Mouse (Mus musculus) midbrain, embryonic 14.5 days (tissue): ENCODE results near the gene Arhgap32. TPM values are rescaled to one million over a fixed set of nuclear protein-coding genes. Genes with fewer than 3 reads are reported as not detected.

Source experiments
- ATAC-seq: fragments of 200-750 bp; cut with Nextera tagmentation; 2 replicates; pipeline ENCODE4 v1.8.0; 2017; ENCODE audit warnings: moderate number of reproducible peaks, moderate library complexity; ENCODE audit not compliant: low FRiP score, low TSS enrichment
- DNase-seq: peaks from one replicate; pipeline ENCODE4 v3.0.0-alpha.2; 2015
- H3K27ac ChIP-seq: fragments of 300-500 bp; sonication (generic); replicated peaks from 2 replicates; pipeline ENCODE4 v1.5.1; 2014; ENCODE audit warnings: mild to moderate bottlenecking, low read depth, low read length, moderate library complexity
- H3K27me3 ChIP-seq: fragments of 300-500 bp; sonication (generic); 2 replicates; pipeline ENCODE4 v1.6.1; 2014; ENCODE audit warnings: low read length, control low read depth, mixed read lengths; ENCODE audit not compliant: control insufficient read depth, insufficient read depth
- H3K36me3 ChIP-seq: fragments of 300-500 bp; sonication (generic); 2 replicates; pipeline ENCODE4 v1.6.1; 2014; ENCODE audit warnings: low read length, control low read depth; ENCODE audit not compliant: control insufficient read depth, insufficient read depth
- H3K4me1 ChIP-seq: fragments of 300-500 bp; sonication (generic); 2 replicates; pipeline ENCODE4 v1.6.1; 2014; ENCODE audit warnings: mild to moderate bottlenecking, antibody characterized with exemption, low read length, control low read depth; ENCODE audit not compliant: control insufficient read depth, insufficient read depth
- H3K4me2 ChIP-seq: fragments of 300-500 bp; sonication (generic); 2 replicates; pipeline ENCODE4 v1.6.1; 2014; ENCODE audit warnings: mild to moderate bottlenecking, low read length, moderate library complexity
- H3K4me3 ChIP-seq: fragments of 300-500 bp; sonication (generic); replicated peaks from 2 replicates; pipeline ENCODE4 v1.5.1; 2014; ENCODE audit warnings: low read depth, low read length
- H3K9ac ChIP-seq: fragments of 300-500 bp; sonication (generic); replicated peaks from 2 replicates; pipeline ENCODE4 v1.6.1; 2014; ENCODE audit warnings: mild to moderate bottlenecking, low read length, moderate library complexity
- H3K9me3 ChIP-seq: fragments of 300-500 bp; sonication (generic); 2 replicates; pipeline ENCODE4 v1.6.1; 2016; ENCODE audit warnings: low read length, control low read depth, mixed read lengths; ENCODE audit not compliant: control insufficient read depth
- WGBS: fragments of 180-500 bp; shearing (Covaris S2); extraction: QIAGEN DNeasy Blood & Tissue Kit; methylation state at CpG from one replicate; pipeline ENCODE4 v1.1.7; 2014; 5-methylcytosine and 5-hydroxymethylcytosine counted together
- polyA plus RNA-seq: library from polyadenylated mRNA; unstranded; fragments of >200 nt; fragmentation: Nextera tagmentation; extraction: Ambion mirVana; gene quantifications from 2 replicates; pipeline ENCODE4 v1.2.1, GENCODE M21; 2014

Gene Arhgap32
- polyA plus RNA-seq, 1 experiment from 2014 or later, result 18.0 TPM

DNA sequence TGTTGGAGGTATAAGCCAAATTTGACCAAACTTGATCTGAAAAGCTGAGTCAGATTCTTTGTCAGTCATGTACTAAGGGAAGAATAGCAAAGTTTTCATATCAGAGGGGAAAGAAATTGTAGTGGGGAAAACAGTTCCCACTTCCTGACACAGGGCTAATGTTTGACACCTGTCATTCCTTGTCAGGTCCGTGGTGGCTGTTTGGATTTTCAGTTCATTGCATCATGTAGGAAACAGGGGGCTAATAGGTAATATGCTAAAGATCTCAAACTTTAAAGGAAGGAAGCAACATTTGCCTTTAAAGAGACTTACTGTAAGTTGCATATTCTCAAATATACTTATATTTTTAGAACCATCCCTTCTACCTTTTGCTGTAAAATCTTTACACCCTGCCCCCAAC, 109.6 kb downstream of the Arhgap32 start:
- H3K4me3 ChIP-seq, result no peak overlapping the region
- H3K4me2 ChIP-seq, result no peak overlapping the region
- no peak overlapping the region for H3K9ac ChIP-seq
- H3K36me3 ChIP-seq, result no peaks in the 10 kb centered on the region
- 80% methylated on average over 1 of the region's 1 CpGs for WGBS
- H3K27me3 ChIP-seq, result no peaks in the 10 kb centered on the region
- no peak overlapping the region for H3K27ac ChIP-seq
- no peak for DNase-seq
- H3K9me3 ChIP-seq, result no peaks in the 10 kb centered on the region
- ATAC-seq, result no peak
- no peaks in the 10 kb centered on the region for H3K4me1 ChIP-seq

DNA sequence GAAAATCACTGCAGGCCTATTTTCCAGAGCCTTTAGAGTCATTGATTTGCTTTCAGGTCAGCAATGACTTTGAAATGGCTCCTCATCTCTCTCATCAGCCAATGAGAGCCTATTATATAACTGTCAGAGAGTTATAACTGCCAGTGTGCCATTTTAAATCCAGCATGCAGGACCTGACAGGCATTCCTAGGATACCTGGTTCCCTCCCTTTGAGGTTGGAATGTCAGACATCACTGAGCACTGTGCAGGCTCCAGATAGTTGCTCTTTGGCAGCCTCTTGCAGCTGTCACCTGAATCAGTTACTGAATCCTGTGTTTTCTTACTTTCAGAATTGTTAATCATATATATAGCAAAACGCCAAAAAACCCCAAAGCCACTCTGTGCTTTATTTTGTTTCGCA, 111.1 kb downstream of the Arhgap32 start:
- Histone ChIP-seq H3K4me1 (no peaks in the 10 kb centered on the region), H3K27ac (no peak overlapping the region), H3K4me2 (no peak overlapping the region), H3K9me3 (no peaks in the 10 kb centered on the region), H3K27me3 (no peaks in the 10 kb centered on the region), H3K9ac (no peak overlapping the region), H3K36me3 (no peaks in the 10 kb centered on the region), H3K4me3 (no peak overlapping the region)
- DNase-seq (no peak), ATAC-seq (no peak)
- WGBS, result 77% methylated on average over 2 of the region's 2 CpGs

DNA sequence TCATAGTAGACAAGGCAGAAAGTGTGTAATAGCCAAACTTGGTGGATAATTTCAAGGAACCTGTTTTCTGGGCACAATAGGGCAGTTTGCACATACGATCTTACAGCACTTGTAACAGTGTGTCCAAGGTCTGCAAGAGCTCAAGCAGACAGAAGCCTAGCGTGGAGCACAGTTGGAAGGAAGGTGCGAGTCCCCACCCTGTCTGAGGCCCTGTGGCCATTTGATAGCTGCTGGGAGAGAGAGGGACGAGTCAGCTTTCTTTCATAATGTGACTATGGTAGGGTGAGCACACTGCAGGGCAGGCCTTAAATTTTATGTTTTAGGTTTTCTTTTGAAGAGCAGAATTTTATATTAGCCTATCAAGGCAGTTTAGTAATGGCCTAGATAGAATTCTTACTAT, 117.7 kb downstream of the Arhgap32 start:
- whole genome bisulfite sequencing, result 86% methylated on average over 4 of the region's 4 CpGs
- Histone ChIP-seq H3K9ac (no peak overlapping the region), H3K9me3 (no peaks in the 10 kb centered on the region), H3K4me2 (no peak overlapping the region), H3K27ac (no peak overlapping the region), H3K4me3 (no peak overlapping the region), H3K4me1 (no peaks in the 10 kb centered on the region), H3K36me3 (no peaks in the 10 kb centered on the region), H3K27me3 (no peaks in the 10 kb centered on the region)
- DNase-seq (no peak), ATAC-seq (no peak)

DNA sequence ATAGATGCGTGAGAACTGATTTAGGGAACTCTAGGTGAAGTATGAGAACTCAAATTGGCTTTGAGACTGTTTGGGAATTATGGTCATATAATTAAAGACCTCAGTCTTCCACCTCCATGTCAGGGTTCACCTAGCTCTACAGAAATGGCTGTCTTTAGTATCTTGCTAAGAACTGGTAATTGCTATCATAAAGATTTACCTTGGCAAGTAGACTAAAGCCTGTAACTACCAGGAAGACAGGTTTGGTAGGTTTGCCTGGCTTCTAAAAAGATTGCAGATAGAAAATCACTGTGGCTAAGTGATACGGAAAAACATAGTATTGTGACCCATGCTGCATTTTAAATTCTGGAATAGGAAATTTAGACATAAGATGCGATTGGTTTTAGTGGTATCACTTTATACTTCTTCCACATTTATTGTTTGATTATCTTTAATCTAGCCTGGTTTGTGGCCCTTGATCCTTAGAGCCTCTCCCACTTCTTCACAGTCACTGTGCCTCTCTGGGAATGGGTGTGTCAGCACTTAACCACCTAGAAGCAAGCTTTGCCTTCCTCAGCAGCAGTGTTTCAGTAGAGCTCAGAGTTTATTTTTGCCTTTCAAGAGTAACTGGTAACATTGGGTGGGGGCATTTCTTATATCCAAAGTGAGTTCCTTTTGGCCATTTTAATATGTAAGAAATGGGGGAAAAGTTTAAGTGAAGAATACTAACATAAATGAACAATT, 119.0 kb downstream of the Arhgap32 start:
- ATAC-seq (no peak), DNase-seq (no peak)
- 96% methylated on average over 3 of the region's 3 CpGs for WGBS
- Histone ChIP-seq H3K4me2 (no peak overlapping the region), H3K9me3 (no peaks in the 10 kb centered on the region), H3K4me1 (no peaks in the 10 kb centered on the region), H3K27ac (no peak overlapping the region), H3K4me3 (no peak overlapping the region), H3K9ac (no peak overlapping the region), H3K27me3 (no peaks in the 10 kb centered on the region), H3K36me3 (peaks cover 5% of the 10 kb centered on the region; the same call in 1 of the 2 replicates)

DNA sequence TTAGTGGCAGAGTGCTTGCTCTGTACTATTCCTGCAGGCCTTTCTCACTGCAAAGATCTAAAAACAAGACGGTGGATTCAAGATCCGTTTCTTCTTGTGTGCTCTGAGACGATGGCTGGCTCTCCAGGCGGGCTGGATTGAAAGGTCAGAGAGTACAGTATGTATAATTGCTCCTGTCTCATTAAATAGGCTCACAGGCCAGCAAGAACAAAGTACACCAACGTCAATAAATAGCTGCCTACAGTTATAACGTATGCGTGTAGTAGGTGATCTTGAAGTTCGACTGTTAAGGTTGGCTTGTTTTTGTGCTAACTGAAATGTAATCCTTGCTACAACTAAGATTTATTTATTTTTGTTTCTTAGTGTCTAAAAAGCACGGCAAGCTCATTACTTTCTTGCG, 123.0 kb downstream of the Arhgap32 start:
- H3K27ac ChIP-seq, result no peak overlapping the region
- no peak overlapping the region for H3K4me3 ChIP-seq
- no peak for DNase-seq
- peaks cover 5% of the 10 kb centered on the region; the same call in 1 of the 2 replicates for H3K36me3 ChIP-seq
- H3K9me3 ChIP-seq, result no peaks in the 10 kb centered on the region
- H3K9ac ChIP-seq, result no peak overlapping the region
- no peaks in the 10 kb centered on the region for H3K27me3 ChIP-seq
- H3K4me1 ChIP-seq, result no peaks in the 10 kb centered on the region
- WGBS, result 83% methylated on average over 10 of the region's 10 CpGs
- ATAC-seq, result no peak
- H3K4me2 ChIP-seq, result no peak overlapping the region

DNA sequence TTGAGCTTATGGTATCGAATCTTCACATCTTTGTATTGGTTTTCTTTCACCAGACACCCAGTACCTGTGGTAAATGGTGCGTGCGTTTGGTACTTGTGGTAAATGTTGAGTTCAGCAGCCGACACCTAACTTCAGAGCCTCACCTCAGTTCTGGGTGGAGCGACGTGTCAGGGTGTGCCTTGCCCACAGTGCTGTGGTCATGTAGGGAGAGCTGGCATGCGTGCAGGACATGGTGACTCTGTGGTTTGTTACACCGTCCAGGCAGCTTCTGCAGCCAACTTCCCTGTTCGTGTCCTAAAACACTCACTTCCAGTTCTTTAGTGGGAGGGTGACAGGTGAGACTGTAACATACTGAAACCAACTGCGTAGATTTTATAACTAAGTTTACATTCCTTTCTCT, 123.5 kb downstream of the Arhgap32 start:
- Histone ChIP-seq H3K27me3 (no peaks in the 10 kb centered on the region), H3K9me3 (no peaks in the 10 kb centered on the region), H3K27ac (no peak overlapping the region), H3K4me3 (no peak overlapping the region), H3K36me3 (peaks cover 5% of the 10 kb centered on the region; the same call in 1 of the 2 replicates), H3K4me2 (no peak overlapping the region), H3K9ac (no peak overlapping the region), H3K4me1 (no peaks in the 10 kb centered on the region)
- ATAC-seq (no peak), DNase-seq (no peak)
- WGBS, result 96% methylated on average over 10 of the region's 10 CpGs

DNA sequence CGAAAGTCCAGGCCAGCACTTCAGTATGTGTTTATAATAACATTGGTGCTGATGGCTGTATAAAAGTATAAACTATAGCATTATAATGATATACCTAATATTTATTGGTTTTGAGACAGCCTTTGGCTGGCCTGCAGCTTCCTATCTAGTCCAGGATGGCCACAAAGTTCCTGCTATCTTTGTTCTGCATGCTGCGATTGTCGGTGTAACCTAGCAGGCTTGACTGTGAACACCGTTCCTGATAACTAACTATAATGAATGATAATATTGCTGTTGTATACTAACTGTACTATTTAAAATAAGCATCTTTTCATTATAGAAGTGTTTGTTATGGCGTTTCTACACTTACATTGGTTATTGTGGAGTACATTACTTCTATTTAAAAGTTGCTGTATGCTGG, 124.5 kb downstream of the Arhgap32 start:
- Histone ChIP-seq H3K27me3 (no peaks in the 10 kb centered on the region), H3K36me3 (peaks cover 5% of the 10 kb centered on the region; the same call in 1 of the 2 replicates), H3K9ac (no peak overlapping the region), H3K4me3 (no peak overlapping the region), H3K4me1 (no peaks in the 10 kb centered on the region), H3K9me3 (no peaks in the 10 kb centered on the region), H3K4me2 (no peak overlapping the region), H3K27ac (no peak overlapping the region)
- no peak for ATAC-seq
- WGBS, result 95% methylated on average over 5 of the region's 5 CpGs
- no peak for DNase-seq

DNA sequence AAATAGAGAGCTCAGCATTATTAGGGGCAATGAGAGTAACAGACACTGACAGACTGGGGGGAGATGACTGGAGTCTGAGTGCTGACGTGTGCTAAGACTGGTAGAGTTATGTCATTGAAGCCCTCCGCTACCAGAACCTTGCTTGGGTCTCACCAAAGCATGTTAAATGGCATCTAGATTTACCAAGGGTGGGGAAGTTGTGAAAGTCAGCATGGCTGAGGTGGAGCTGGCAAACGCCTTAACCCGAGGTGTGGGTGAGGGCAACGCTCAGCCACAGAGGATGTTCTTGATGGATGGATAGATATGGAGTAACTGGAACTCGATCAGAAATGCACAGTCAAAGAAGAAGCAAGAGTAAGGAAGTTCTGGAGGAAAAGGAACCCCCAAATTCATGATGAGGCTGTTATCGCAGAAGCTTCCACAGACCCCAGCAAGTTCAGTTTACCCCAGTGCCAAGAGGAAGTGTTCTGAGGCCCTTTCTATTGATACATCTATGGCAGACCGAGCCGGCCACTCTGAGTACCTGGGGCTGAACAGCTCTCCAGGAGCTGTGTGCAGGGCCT, 125.8 kb downstream of the Arhgap32 start:
- Histone ChIP-seq H3K27ac (no peak overlapping the region), H3K36me3 (peaks cover 5% of the 10 kb centered on the region; the same call in 1 of the 2 replicates), H3K4me2 (no peak overlapping the region), H3K4me3 (no peak overlapping the region), H3K9me3 (no peaks in the 10 kb centered on the region), H3K4me1 (peaks cover 6% of the 10 kb centered on the region), H3K9ac (no peak overlapping the region), H3K27me3 (no peaks in the 10 kb centered on the region)
- 93% methylated on average over 9 of the region's 9 CpGs for WGBS
- no peak for ATAC-seq
- no peak for DNase-seq
